Comparison of ENCODE assay signal across 22 mouse cellular contexts in genomic region chr3:20143726-20144125, GRCm38 (mm10).
"Had no signal": no experiment of that assay in that cellular context is flagged by ENCODE, and none has a peak within 500 bp of the region (broad histone marks: within the 10 kb centered on the region; RNA-seq: fewer than 3 reads in every experiment).

No protein-coding gene starts in this region.

- H3K9me3 ChIP-seq: limb, embryonic 12.5 days; limb, embryonic 15.5 days; midbrain, embryonic 12.5 days; midbrain, embryonic 15.5 days; neural tube, embryonic 12.5 days; neural tube, embryonic 15.5 days had no signal

- ATAC-seq: liver, postnatal 0 days; midbrain, embryonic 15.5 days had no signal

- DNase-seq: kidney, postnatal 14 days; kidney, postnatal 4 days; layer of hippocampus, adult 9-11 months; layer of hippocampus, postnatal 36 days; liver, postnatal 0 days; right cerebral cortex, adult 18-20 months; right cerebral cortex, postnatal 14 days; right cerebral cortex, postnatal 4 days; thymus, adult 2 months; thymus, postnatal 14 days had no signal

- H3K4me1 ChIP-seq: limb, embryonic 15.5 days; neural tube, embryonic 12.5 days; neural tube, embryonic 15.5 days had no signal

- H3K27me3 ChIP-seq: limb, embryonic 12.5 days; limb, embryonic 15.5 days; midbrain, embryonic 12.5 days; midbrain, embryonic 15.5 days; neural tube, embryonic 12.5 days; neural tube, embryonic 15.5 days had no signal

- H3K4me3 ChIP-seq: left cerebral cortex, adult 2 months; limb, embryonic 12.5 days; limb, embryonic 15.5 days; midbrain, embryonic 12.5 days; midbrain, embryonic 15.5 days; neural tube, embryonic 12.5 days; neural tube, embryonic 15.5 days had no signal

- H3K4me2 ChIP-seq: limb, embryonic 12.5 days; limb, embryonic 15.5 days; liver, embryonic 11.5 days; lung, embryonic 14.5 days; midbrain, embryonic 12.5 days; midbrain, embryonic 15.5 days; neural tube, embryonic 12.5 days; neural tube, embryonic 15.5 days had no signal

- H3K36me3 ChIP-seq: midbrain, embryonic 12.5 days; midbrain, embryonic 15.5 days had no signal

- H3K9ac ChIP-seq: limb, embryonic 12.5 days; limb, embryonic 15.5 days; liver, embryonic 14.5 days; liver, postnatal 0 days; lung, embryonic 14.5 days; midbrain, embryonic 12.5 days; midbrain, embryonic 15.5 days; neural tube, embryonic 12.5 days; neural tube, embryonic 15.5 days had no signal

- H3K27ac ChIP-seq: left cerebral cortex, adult 2 months; limb, embryonic 12.5 days; limb, embryonic 15.5 days; liver, embryonic 14.5 days; macrophage; midbrain, embryonic 12.5 days; midbrain, embryonic 15.5 days; neural tube, embryonic 12.5 days; neural tube, embryonic 15.5 days; stomach, postnatal 0 days had no signal
